Mouse (Mus musculus) stomach, embryonic 14.5 days (tissue): ENCODE results near the gene Baz1b. TPM values are rescaled to one million over a fixed set of nuclear protein-coding genes. Genes with fewer than 3 reads are reported as not detected.

ENCODE experiments used
- ATAC-seq: fragments of 200-750 bp; cut with Nextera tagmentation; 2 replicates; pipeline ENCODE4 v1.8.0; 2017; ENCODE audit warnings: low read depth, moderate TSS enrichment; ENCODE audit not compliant: insufficient number of reproducible peaks, insufficient read depth, low FRiP score
- H3K27ac ChIP-seq: fragments of 300-500 bp; sonication (generic); 2 replicates; pipeline ENCODE4 v1.5.1; 2014; ENCODE audit warnings: mild to moderate bottlenecking, low read length, moderate library complexity, mixed read lengths
- H3K27me3 ChIP-seq: fragments of 300-500 bp; sonication (generic); 2 replicates; pipeline ENCODE4 v1.6.1; 2014; ENCODE audit warnings: low read length, control low read depth, mixed read lengths; ENCODE audit not compliant: control insufficient read depth, insufficient read depth
- H3K36me3 ChIP-seq: fragments of 300-500 bp; sonication (generic); 2 replicates; pipeline ENCODE4 v1.6.1; 2014; ENCODE audit warnings: mild to moderate bottlenecking, control low read depth, low read length, moderate library complexity, mixed read lengths; ENCODE audit not compliant: control insufficient read depth, insufficient read depth
- H3K4me1 ChIP-seq: fragments of 300-500 bp; sonication (generic); 2 replicates; pipeline ENCODE4 v1.6.1; 2014; ENCODE audit warnings: low read length, control low read depth, mixed read lengths; ENCODE audit not compliant: control insufficient read depth, insufficient read depth
- H3K4me2 ChIP-seq: fragments of 300-500 bp; sonication (generic); replicated peaks from 2 replicates; pipeline ENCODE4 v1.6.1; 2014; ENCODE audit warnings: low read depth, low read length, control low read depth
- H3K4me3 ChIP-seq: fragments of 300-500 bp; sonication (generic); 2 replicates; pipeline ENCODE4 v1.5.1; 2014; ENCODE audit warnings: low read depth, low read length, control low read depth
- H3K9ac ChIP-seq: fragments of 300-500 bp; sonication (generic); replicated peaks from 2 replicates; pipeline ENCODE4 v1.6.1; 2014; ENCODE audit warnings: low read depth, mild to moderate bottlenecking, control low read depth, low read length, moderate library complexity, mixed read lengths
- H3K9me3 ChIP-seq: fragments of 300-500 bp; sonication (generic); 2 replicates; pipeline ENCODE4 v1.6.1; 2016; ENCODE audit warnings: low read depth, low read length, control low read depth; ENCODE audit not compliant: control insufficient read depth
- WGBS: fragments of 180-500 bp; shearing (Covaris S2); extraction: QIAGEN DNeasy Blood & Tissue Kit; methylation state at CpG from one replicate; pipeline ENCODE4 v1.1.7; 2014; 5-methylcytosine and 5-hydroxymethylcytosine counted together
- polyA plus RNA-seq: library from polyadenylated mRNA; unstranded; fragments of >200 nt; fragmentation: Nextera tagmentation; extraction: Ambion mirVana; gene quantifications from 2 replicates; pipeline ENCODE4 v1.2.1, GENCODE M21; 2014

The Baz1b gene
- polyA plus RNA-seq, 1 experiment from 2014 or later: 60.7 TPM

GRCm38 (mm10) chr5:135258280-135259150 is 71.5 kb downstream of the Baz1b start:
- Histone ChIP-seq H3K9ac (peak overlapping the region; percentile 42), H3K4me2 (peak overlapping the region; percentile 47), H3K27ac (peak overlapping the region; percentile 74), H3K36me3 (no peaks in the 10 kb centered on the region), H3K9me3 (0 out of 2 replicates have a peak, but pooled peaks cover 6% of the 10 kb centered on the region), H3K27me3 (no peaks in the 10 kb centered on the region), H3K4me1 (peaks cover 10% of the 10 kb centered on the region; the same call in 1 of the 2 replicates), H3K4me3 (no peak overlapping the region)
- WGBS: 23% methylated on average over 30 of the region's 30 CpGs
- peak; percentile 37; the same call in 1 of the 2 replicates for ATAC-seq

DNA sequence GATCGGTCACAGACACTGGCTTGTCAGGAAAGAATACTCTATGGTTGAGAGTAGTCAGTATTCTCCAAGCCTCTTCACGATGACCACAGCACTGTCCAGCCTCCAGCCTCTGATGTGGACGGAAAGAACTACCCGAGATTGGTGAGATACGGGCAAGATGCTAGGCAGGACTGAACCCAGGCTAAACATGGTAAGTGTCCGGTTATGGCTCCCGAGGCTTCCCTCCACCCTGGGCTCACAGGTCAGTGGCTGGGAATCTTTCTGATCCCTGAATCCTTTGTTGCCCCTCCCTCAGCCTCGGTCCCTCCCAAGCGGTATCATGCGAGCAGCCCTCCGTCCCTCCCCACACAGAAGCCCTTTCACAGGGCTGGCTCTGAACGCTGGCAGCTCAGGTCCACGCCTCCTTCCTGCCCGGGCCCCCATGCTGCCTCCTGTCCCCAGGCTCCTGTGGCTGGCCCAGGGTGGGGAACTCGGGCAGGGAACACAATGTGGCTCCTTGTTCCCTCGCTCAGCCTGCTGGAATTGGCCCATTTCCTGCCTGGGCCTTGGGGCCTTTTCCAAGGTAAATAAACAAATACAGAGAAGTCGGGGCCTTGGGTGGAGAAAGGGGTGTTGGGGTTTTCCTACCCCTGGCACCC is 76.9 kb downstream of the Baz1b start:
- ATAC-seq: peak; percentile 83
- Histone ChIP-seq H3K4me3 (no peak overlapping the region), H3K27me3 (no peaks in the 10 kb centered on the region), H3K4me1 (peaks cover 10% of the 10 kb centered on the region; the same call in 1 of the 2 replicates), H3K4me2 (peak overlapping the region; percentile 29), H3K27ac (peak overlapping the region; percentile 18; the same call in 1 of the 2 replicates), H3K9ac (no peak overlapping the region), H3K9me3 (no peaks in the 10 kb centered on the region), H3K36me3 (no peaks in the 10 kb centered on the region)
- WGBS: 16% methylated on average over 17 of the region's 17 CpGs

- WGBS: 28% methylated on average over 9 of the region's 9 CpGs
- Histone ChIP-seq H3K9ac (no peak overlapping the region), H3K36me3 (no peaks in the 10 kb centered on the region), H3K27me3 (no peaks in the 10 kb centered on the region), H3K9me3 (no peaks in the 10 kb centered on the region), H3K4me2 (no peak overlapping the region; the same call in 1 of the 2 replicates), H3K4me1 (peaks cover 10% of the 10 kb centered on the region; the same call in 1 of the 2 replicates), H3K4me3 (no peak overlapping the region), H3K27ac (peak overlapping the region; percentile 18; the same call in 1 of the 2 replicates)
- no peak; the same call in 1 of the 2 replicates for ATAC-seq
These were observed 77.5 kb downstream of the Baz1b start for GRCm38 (mm10) chr5:135264548-135264947.

DNA sequence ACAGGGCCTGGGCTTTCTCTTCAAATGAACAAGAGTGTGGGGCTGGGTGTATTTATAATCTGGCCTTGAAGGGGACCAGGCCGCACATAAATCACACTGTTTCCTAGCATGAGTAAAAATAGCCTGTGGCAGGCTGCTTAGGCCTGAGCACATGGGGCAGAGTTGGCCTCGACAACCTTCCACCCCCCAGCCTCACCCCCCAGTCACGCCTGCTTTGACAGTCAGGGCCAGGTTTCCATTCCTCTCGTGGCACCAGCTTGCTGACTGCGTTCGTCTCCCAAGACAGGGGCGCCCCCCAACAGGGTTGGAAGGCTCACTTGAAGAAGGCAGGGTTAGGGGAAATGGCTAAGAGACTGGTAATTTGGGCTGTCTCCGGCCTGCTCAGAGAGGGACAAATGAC is 82.4 kb downstream of the Baz1b start:
- H3K9ac ChIP-seq: no peak overlapping the region

DNA sequence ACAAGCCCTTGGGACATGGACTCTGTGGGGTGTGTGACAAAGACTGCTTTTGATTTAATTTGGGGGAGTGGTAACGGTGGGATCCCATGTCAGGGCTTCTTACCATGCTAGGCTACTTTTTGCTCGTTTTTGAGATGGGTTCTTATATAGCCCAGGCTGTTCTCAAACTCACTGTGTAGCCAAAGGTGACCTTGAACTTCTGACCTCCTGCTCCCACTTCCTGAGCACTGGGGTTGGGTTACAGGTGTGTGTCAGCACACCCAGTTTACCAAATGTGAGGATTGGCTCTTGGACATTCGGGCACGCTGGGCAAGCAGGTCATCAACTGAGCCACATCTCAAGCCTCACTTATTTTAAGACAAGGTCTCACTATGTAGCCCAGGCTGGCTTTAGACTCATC is 83.3 kb downstream of the Baz1b start:
- 77% methylated on average over 4 of the region's 4 CpGs for WGBS
- no peak overlapping the region for H3K27ac ChIP-seq
- H3K36me3 ChIP-seq: no peaks in the 10 kb centered on the region
- H3K4me3 ChIP-seq: no peak overlapping the region
- H3K9ac ChIP-seq: no peak overlapping the region
- H3K9me3 ChIP-seq: no peaks in the 10 kb centered on the region
- H3K27me3 ChIP-seq: no peaks in the 10 kb centered on the region
- H3K4me1 ChIP-seq: no peaks in the 10 kb centered on the region
- H3K4me2 ChIP-seq: no peak overlapping the region
- no peak for ATAC-seq

More for the DNA sequence above, 82.4 kb downstream of the Baz1b start:
- ATAC-seq: no peak
- WGBS: 70% methylated on average over 8 of the region's 8 CpGs
- no peak overlapping the region for H3K4me2 ChIP-seq
- H3K4me3 ChIP-seq: no peak overlapping the region
- no peaks in the 10 kb centered on the region for H3K36me3 ChIP-seq
- H3K4me1 ChIP-seq: 0 out of 2 replicates have a peak, but pooled peaks cover 2% of the 10 kb centered on the region
- H3K27ac ChIP-seq: no peak overlapping the region
- H3K9me3 ChIP-seq: no peaks in the 10 kb centered on the region
- no peaks in the 10 kb centered on the region for H3K27me3 ChIP-seq

GRCm38 (mm10) chr5:135271563-135272165 is 84.6 kb downstream of the Baz1b start:
- no peak overlapping the region for H3K27ac ChIP-seq
- H3K9ac ChIP-seq: no peak overlapping the region
- WGBS: 75% methylated on average over 12 of the region's 12 CpGs

DNA sequence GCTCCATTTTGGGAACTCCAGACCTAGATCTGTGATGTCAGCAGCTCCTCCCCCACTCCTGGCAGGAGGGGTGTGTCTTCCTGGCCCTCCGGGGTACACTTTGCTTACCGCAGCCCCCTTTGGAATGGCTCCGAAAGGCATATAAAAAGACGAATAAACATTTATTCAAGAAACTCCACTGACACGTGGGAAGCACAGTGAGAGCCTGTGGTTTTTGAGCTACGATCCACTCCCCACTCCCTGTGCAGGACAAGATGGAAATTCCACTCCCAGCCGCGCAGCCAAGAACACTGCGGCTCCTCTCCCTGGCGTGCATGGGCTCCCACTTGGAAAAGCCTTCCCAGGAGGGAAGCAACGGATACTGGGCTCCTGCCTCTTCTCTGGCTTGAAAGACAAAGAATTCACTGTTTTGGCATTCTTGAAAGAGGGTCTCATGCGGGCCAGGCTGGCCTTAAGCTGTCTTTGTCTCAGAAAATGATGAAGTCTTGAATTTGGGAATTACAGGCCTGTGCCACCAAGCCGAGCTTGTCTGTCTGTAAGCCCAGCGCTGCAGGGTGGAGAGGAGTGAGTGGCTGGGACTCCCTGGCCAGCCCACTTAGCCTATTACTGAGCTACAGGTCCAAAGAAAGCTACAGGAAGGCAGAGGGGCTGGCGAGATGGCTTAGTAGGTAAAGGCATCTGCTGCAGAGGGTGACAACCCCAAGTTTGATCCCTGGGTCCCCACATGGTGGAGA is 87.8 kb downstream of the Baz1b start:
- no peak overlapping the region for H3K4me3 ChIP-seq
- H3K9me3 ChIP-seq: no peaks in the 10 kb centered on the region
- no peak; the same call in 1 of the 2 replicates for ATAC-seq
- 22% methylated on average over 15 of the region's 15 CpGs for WGBS
- H3K4me1 ChIP-seq: no peaks in the 10 kb centered on the region
- peak overlapping the region; percentile 21 for H3K4me2 ChIP-seq
- no peaks in the 10 kb centered on the region; the same call in 1 of the 2 replicates for H3K27me3 ChIP-seq
- no peak overlapping the region for H3K9ac ChIP-seq
- H3K27ac ChIP-seq: peak overlapping the region; percentile 62; the same call in 1 of the 2 replicates
- no peaks in the 10 kb centered on the region for H3K36me3 ChIP-seq

More at GRCm38 (mm10) chr5:135271563-135272165, 84.6 kb downstream of the Baz1b start:
- no peaks in the 10 kb centered on the region for H3K9me3 ChIP-seq
- H3K27me3 ChIP-seq: no peaks in the 10 kb centered on the region; the same call in 1 of the 2 replicates
- ATAC-seq: no peak
- no peak overlapping the region for H3K4me3 ChIP-seq
- H3K4me2 ChIP-seq: no peak overlapping the region
- no peaks in the 10 kb centered on the region for H3K36me3 ChIP-seq
- no peaks in the 10 kb centered on the region for H3K4me1 ChIP-seq
